Mouse (Mus musculus): ENCODE results near the gene Prss8. TPM values are rescaled to one million over a fixed set of nuclear protein-coding genes. Genes with fewer than 3 reads are reported as not detected.
"Not testable (repeated sequence)": the region's sequence is repeated elsewhere in the genome, so short reads cannot be mapped to it uniquely, and the experiment has no call there.

Gene Prss8
- polyA plus RNA-seq, 1 experiment from 2014 or later = 64.4 TPM

GRCm38 (mm10) chr7:127901772-127902171 lies 28.1 kb downstream of the Prss8 start:
- Histone ChIP-seq H3K36me3 (ENCODE audit: control insufficient read depth, insufficient read depth) (peaks cover 17% of the 10 kb centered on the region), H3K9me3 (ENCODE audit: control insufficient read depth) (no peaks in the 10 kb centered on the region), H3K4me3 (ENCODE audit: low read depth, low read length) (no peak overlapping the region), H3K9ac (ENCODE audit: low read depth, low read length) (no peak overlapping the region), H3K4me2 (replicated peaks; ENCODE audit: low read depth) (no peak overlapping the region), H3K27me3 (replicated peaks; ENCODE audit: control insufficient read depth, insufficient read depth, low read length) (no peaks in the 10 kb centered on the region), H3K27ac (ENCODE audit: low read depth, low read length) (no peak overlapping the region), H3K4me1 (replicated peaks; ENCODE audit: control insufficient read depth, insufficient read depth, low read length) (no peaks in the 10 kb centered on the region)
- no peak for TF ChIP-seq CTCF (IDR thresholded peaks at IDR 0.05; ENCODE audit: low read depth)
- ATAC-seq = no peak
- WGBS = 75% methylated on average over 2 of the region's 2 CpGs

GRCm38 (mm10) chr7:127899997-127900396 lies 29.9 kb downstream of the Prss8 start:
- Histone ChIP-seq H3K4me1 (replicated peaks; ENCODE audit: control insufficient read depth, insufficient read depth, low read length) (peaks cover 4% of the 10 kb centered on the region; the same call in 1 of the 2 replicates), H3K4me2 (replicated peaks; ENCODE audit: low read depth) (peak overlapping the region; percentile 46), H3K4me3 (ENCODE audit: low read depth, low read length) (no peak overlapping the region), H3K27me3 (replicated peaks; ENCODE audit: control insufficient read depth, insufficient read depth, low read length) (no peaks in the 10 kb centered on the region), H3K27ac (ENCODE audit: low read depth, low read length) (peak overlapping the region; percentile 82), H3K36me3 (ENCODE audit: control insufficient read depth, insufficient read depth) (no peaks in the 10 kb centered on the region), H3K9me3 (ENCODE audit: control insufficient read depth) (no peaks in the 10 kb centered on the region), H3K9ac (ENCODE audit: low read depth, low read length) (peak overlapping the region; percentile 31; the same call in 1 of the 2 replicates)
- WGBS = 18% methylated on average over 7 of the region's 7 CpGs
- TF ChIP-seq CTCF (IDR thresholded peaks at IDR 0.05; ENCODE audit: low read depth) = no peak
- peak; percentile 49 for ATAC-seq

GRCm38 (mm10) chr7:127898179-127898956 lies 31.5 kb downstream of the Prss8 start:
- H3K4me2 ChIP-seq (replicated peaks; ENCODE audit: low read depth) = peak overlapping the region; percentile 46; the same call in 1 of the 2 replicates
- peak overlapping the region; percentile 82; the same call in 1 of the 2 replicates for H3K27ac ChIP-seq (ENCODE audit: low read depth, low read length)
- WGBS = 32% methylated on average over 10 of the region's 10 CpGs
- ATAC-seq = no peak
- H3K27me3 ChIP-seq (replicated peaks; ENCODE audit: control insufficient read depth, insufficient read depth, low read length) = no peaks in the 10 kb centered on the region
- no peaks in the 10 kb centered on the region for H3K36me3 ChIP-seq (ENCODE audit: control insufficient read depth, insufficient read depth)
- H3K9ac ChIP-seq (ENCODE audit: low read depth, low read length) = no peak overlapping the region
- H3K4me3 ChIP-seq (ENCODE audit: low read depth, low read length) = no peak overlapping the region
- peaks cover 6% of the 10 kb centered on the region; the same call in 1 of the 2 replicates for H3K4me1 ChIP-seq (replicated peaks; ENCODE audit: control insufficient read depth, insufficient read depth, low read length)
- no peaks in the 10 kb centered on the region for H3K9me3 ChIP-seq (ENCODE audit: control insufficient read depth)
- TF ChIP-seq CTCF (IDR thresholded peaks at IDR 0.05; ENCODE audit: low read depth) = no peak

GRCm38 (mm10) chr7:127897542-127897941 lies 32.4 kb downstream of the Prss8 start:
- Histone ChIP-seq H3K27ac (ENCODE audit: low read depth, low read length) (no peak overlapping the region), H3K27me3 (replicated peaks; ENCODE audit: control insufficient read depth, insufficient read depth, low read length) (no peaks in the 10 kb centered on the region), H3K4me2 (replicated peaks; ENCODE audit: low read depth) (no peak overlapping the region), H3K9me3 (ENCODE audit: control insufficient read depth) (no peaks in the 10 kb centered on the region), H3K4me1 (replicated peaks; ENCODE audit: control insufficient read depth, insufficient read depth, low read length) (peaks cover 6% of the 10 kb centered on the region; the same call in 1 of the 2 replicates), H3K36me3 (ENCODE audit: control insufficient read depth, insufficient read depth) (peaks cover 7% of the 10 kb centered on the region; the same call in 1 of the 2 replicates), H3K4me3 (ENCODE audit: low read depth, low read length) (no peak overlapping the region), H3K9ac (ENCODE audit: low read depth, low read length) (no peak overlapping the region)
- ATAC-seq = no peak
- WGBS = 84% methylated on average over 7 of the region's 7 CpGs
- TF ChIP-seq CTCF (IDR thresholded peaks at IDR 0.05; ENCODE audit: low read depth) = no peak

- 60% methylated on average over 13 of the region's 13 CpGs for WGBS
- Histone ChIP-seq H3K4me2 (replicated peaks; ENCODE audit: low read depth) (no peak overlapping the region), H3K9ac (ENCODE audit: low read depth, low read length) (no peak overlapping the region), H3K27ac (ENCODE audit: low read depth, low read length) (no peak overlapping the region), H3K4me3 (ENCODE audit: low read depth, low read length) (no peak overlapping the region), H3K36me3 (ENCODE audit: control insufficient read depth, insufficient read depth) (peaks cover 18% of the 10 kb centered on the region; the same call in 1 of the 2 replicates), H3K4me1 (replicated peaks; ENCODE audit: control insufficient read depth, insufficient read depth, low read length) (peaks cover 6% of the 10 kb centered on the region; the same call in 1 of the 2 replicates), H3K27me3 (replicated peaks; ENCODE audit: control insufficient read depth, insufficient read depth, low read length) (no peaks in the 10 kb centered on the region), H3K9me3 (ENCODE audit: control insufficient read depth) (no peaks in the 10 kb centered on the region)
- peak; percentile 84 for TF ChIP-seq CTCF (IDR thresholded peaks at IDR 0.05; ENCODE audit: low read depth)
- no peak for ATAC-seq
Measured at GRCm38 (mm10) chr7:127896384-127896783, 33.5 kb downstream of the Prss8 start.

- Histone ChIP-seq H3K36me3 (ENCODE audit: control insufficient read depth, insufficient read depth) (peaks cover 20% of the 10 kb centered on the region; the same call in 1 of the 2 replicates), H3K4me3 (ENCODE audit: low read depth, low read length) (peak overlapping the region; percentile 58), H3K27ac (ENCODE audit: low read depth, low read length) (0 out of 2 replicates have a peak overlapping the region, but pooled peaks have one; percentile 5), H3K4me2 (replicated peaks; ENCODE audit: low read depth) (peak overlapping the region; percentile 87)
- not testable (repeated sequence) for H3K9me3 ChIP-seq (ENCODE audit: control insufficient read depth); H3K4me1 ChIP-seq (replicated peaks; ENCODE audit: control insufficient read depth, insufficient read depth, low read length); ATAC-seq; H3K27me3 ChIP-seq (replicated peaks; ENCODE audit: control insufficient read depth, insufficient read depth, low read length); H3K9ac ChIP-seq (ENCODE audit: low read depth, low read length)
- 65% methylated on average over 7 of the region's 7 CpGs for WGBS
Measured at GRCm38 (mm10) chr7:127895891-127896290, 34.0 kb downstream of the Prss8 start.
